Mouse (Mus musculus) spleen, adult 2 months (tissue): ENCODE data around the gene Flnb. TPM values are rescaled to one million over a fixed set of nuclear protein-coding genes. Genes with fewer than 3 reads are reported as not detected.

Experiments
- DNase-seq, 2 experiments: peaks; one replicate each; pipeline versions ENCODE4 v3.0.0 to v3.0.0-alpha.2; 2012 to 2021; ENCODE audit warnings: low spot score in 2 of 2, low read depth in 1 of 2
- H3K27ac ChIP-seq: fragments of 200-500 bp; 2 replicates; pipeline ENCODE4 v1.5.1; 2012; ENCODE audit warnings: low read length, inconsistent platforms; ENCODE audit not compliant: insufficient read depth
- H3K27me3 ChIP-seq: fragments of 200-500 bp; 2 replicates; pipeline ENCODE4 v1.6.1; 2012; ENCODE audit warnings: mild to moderate bottlenecking, moderate library complexity, low read length, inconsistent platforms; ENCODE audit not compliant: control insufficient read depth, insufficient read depth
- H3K36me3 ChIP-seq: fragments of 200-500 bp; 2 replicates; pipeline ENCODE4 v1.6.1; 2012; ENCODE audit warnings: mild to moderate bottlenecking, low read length, inconsistent platforms; ENCODE audit not compliant: control insufficient read depth, insufficient read depth
- H3K4me1 ChIP-seq: fragments of 200-500 bp; 2 replicates; pipeline ENCODE4 v1.6.1; 2011; ENCODE audit warnings: inconsistent platforms; ENCODE audit not compliant: control insufficient read depth, insufficient read depth, insufficient read length
- H3K4me3 ChIP-seq: fragments of 200-500 bp; 2 replicates; pipeline ENCODE4 v1.5.1; 2011; ENCODE audit warnings: mild to moderate bottlenecking, inconsistent platforms; ENCODE audit not compliant: insufficient read depth, insufficient read length; ENCODE audit errors: extremely low read depth
- CTCF ChIP-seq: fragments of 200-500 bp; IDR thresholded peaks from 2 replicates; pipeline ENCODE4 v1.5.1; 2011; ENCODE audit warnings: mild to moderate bottlenecking, inconsistent platforms; ENCODE audit not compliant: insufficient read depth, insufficient read length, insufficient replicate concordance; ENCODE audit errors: extremely low read depth
- POLR2A ChIP-seq: fragments of 200-500 bp; IDR thresholded peaks from 2 replicates; pipeline ENCODE4 v1.6.1; 2011; ENCODE audit warnings: low read depth, low read length, inconsistent platforms
- WGBS: fragments of 180-500 bp; shearing (Covaris S2); methylation state at CpG from one replicate; pipeline ENCODE4 v1.1.7; 2018; 5-methylcytosine and 5-hydroxymethylcytosine counted together
- polyA plus RNA-seq: library from polyadenylated mRNA; depleted of rRNA; stranded (reverse); fragments of >200 nt; gene quantifications from 2 replicates; pipeline ENCODE4 v1.2.3, GENCODE M21; 2012

Flnb gene
- polyA plus RNA-seq, 1 experiment, result 8.2 TPM

DNA sequence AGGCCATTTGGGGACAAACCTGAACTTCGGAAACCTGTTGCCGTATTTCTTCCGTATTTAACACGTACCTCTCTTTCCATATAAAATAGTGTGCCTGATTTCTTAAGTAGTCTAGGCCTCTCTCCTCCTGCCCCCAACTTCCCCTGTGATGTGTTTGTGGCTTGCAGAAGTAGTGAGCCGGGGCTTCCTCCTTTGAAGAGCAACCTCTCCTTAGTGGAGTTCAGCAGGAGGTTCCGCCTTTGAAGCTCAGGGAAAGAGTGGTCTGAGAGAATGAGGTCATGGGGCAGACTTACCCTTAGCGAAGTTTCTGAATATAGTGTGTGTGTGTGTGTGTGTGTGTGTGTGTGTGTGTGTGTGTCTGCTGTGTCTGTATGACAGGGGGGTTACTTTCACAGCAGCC is 96.1 kb downstream of the Flnb start:
- TF ChIP-seq POLR2A, result no peak
- 16% methylated on average over 7 of the region's 7 CpGs for WGBS
- Histone ChIP-seq H3K4me3 (no peak overlapping the region), H3K27ac (no peak overlapping the region), H3K27me3 (no peaks in the 10 kb centered on the region), H3K36me3 (peaks cover 1% of the 10 kb centered on the region; the same call in 1 of the 2 replicates), H3K4me1 (peaks cover 5% of the 10 kb centered on the region; the same call in 1 of the 2 replicates)
- DNase-seq, result peak; percentile 21 to 22

DNA sequence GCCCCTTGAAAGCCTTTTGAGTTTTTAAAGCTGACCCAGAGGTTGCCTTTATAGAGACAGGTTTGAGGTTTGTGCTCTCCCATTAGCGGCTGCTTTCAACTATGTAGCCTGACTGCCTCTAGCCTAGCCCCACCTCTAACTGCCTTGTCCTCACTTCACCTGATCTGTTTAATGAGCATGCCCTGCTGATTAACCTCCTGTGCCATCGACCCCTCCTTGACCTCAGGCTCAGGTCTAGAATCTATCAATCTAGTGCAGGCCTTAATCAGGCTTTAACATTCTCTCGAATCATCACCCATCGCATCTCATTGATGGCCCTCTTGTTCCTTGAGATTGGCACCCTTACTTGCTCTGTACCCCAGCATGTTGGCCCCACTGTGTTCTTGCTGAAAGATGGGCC is 96.7 kb downstream of the Flnb start:
- Histone ChIP-seq H3K36me3 (peaks cover 1% of the 10 kb centered on the region; the same call in 1 of the 2 replicates), H3K4me3 (no peak overlapping the region), H3K27ac (no peak overlapping the region), H3K27me3 (no peaks in the 10 kb centered on the region), H3K4me1 (peaks cover 5% of the 10 kb centered on the region; the same call in 1 of the 2 replicates)
- TF ChIP-seq CTCF, result no peak
- TF ChIP-seq POLR2A, result no peak
- WGBS, result 77% methylated on average over 4 of the region's 4 CpGs
- no peak for DNase-seq

DNA sequence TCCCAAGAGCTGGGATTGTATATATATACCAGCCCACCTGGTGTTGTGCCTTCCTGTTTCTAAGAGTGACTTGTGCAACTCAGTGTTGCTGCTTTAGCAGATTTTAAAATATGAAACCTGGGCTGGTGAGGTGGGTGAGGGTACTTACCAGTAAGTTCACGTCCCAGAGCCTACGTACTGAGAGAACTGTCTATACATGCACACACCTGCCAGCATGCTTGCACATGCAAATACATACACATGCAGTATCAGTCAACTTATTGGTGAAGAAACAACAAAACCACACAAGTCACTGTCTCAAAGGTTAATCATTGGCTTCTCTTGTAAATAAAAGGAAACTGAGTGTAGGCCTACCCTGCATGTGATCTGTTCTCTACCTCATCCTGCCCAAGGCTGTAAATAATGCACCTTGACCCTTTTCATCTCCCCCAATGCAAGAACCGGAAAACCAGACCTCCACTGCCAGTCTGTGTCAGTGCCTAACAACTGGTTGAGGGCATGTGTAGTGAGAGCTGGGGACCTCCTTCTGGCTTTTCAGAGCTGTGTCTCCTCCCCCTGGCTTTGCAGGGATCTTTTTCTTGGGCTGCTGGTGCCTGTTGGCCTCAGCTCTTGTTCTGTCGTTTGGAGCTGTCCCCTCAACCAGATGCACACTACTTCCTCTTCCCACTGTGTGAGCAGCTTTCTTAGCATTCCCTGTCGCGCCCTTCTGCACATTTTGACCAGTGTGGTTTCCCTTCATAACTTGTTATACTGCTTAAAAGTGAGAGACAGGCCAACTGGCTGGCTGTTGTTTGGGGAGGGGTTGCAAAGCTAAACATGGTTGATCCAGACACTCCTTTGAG is 100.6 kb downstream of the Flnb start:
- Histone ChIP-seq H3K27ac (no peak overlapping the region), H3K4me1 (peaks cover 5% of the 10 kb centered on the region; the same call in 1 of the 2 replicates), H3K4me3 (no peak overlapping the region), H3K27me3 (no peaks in the 10 kb centered on the region), H3K36me3 (peaks cover 3% of the 10 kb centered on the region; the same call in 1 of the 2 replicates)
- WGBS, result 45% methylated on average over 6 of the region's 6 CpGs
- DNase-seq, result no peak
- no peak for TF ChIP-seq CTCF
- no peak for TF ChIP-seq POLR2A

DNA sequence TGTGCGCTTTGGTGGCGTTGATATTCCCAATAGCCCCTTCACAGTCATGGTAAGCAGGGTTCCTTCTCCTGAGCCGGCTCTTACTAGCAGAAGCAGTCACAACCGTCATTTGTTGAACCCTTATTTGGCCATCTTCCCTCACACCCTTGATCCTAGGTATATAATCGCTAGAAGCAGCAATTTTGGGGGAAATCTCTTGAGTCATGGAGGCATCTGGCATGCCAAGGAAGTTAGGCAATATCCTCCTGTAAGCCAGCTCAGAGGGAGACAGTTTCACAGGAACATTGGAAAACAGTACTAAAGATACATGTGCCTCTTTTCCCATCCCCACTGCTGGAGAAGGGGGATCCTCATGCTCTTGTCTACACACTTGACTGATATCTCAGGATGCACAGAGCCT is 101.6 kb downstream of the Flnb start:
- peaks cover 5% of the 10 kb centered on the region; the same call in 1 of the 2 replicates for H3K4me1 ChIP-seq
- H3K36me3 ChIP-seq, result peaks cover 4% of the 10 kb centered on the region; the same call in 1 of the 2 replicates
- 76% methylated on average over 5 of the region's 5 CpGs for WGBS
- TF ChIP-seq POLR2A (no peak), CTCF (no peak)
- no peaks in the 10 kb centered on the region for H3K27me3 ChIP-seq
- no peak overlapping the region for H3K4me3 ChIP-seq
- H3K27ac ChIP-seq, result no peak overlapping the region
- DNase-seq, result no peak

DNA sequence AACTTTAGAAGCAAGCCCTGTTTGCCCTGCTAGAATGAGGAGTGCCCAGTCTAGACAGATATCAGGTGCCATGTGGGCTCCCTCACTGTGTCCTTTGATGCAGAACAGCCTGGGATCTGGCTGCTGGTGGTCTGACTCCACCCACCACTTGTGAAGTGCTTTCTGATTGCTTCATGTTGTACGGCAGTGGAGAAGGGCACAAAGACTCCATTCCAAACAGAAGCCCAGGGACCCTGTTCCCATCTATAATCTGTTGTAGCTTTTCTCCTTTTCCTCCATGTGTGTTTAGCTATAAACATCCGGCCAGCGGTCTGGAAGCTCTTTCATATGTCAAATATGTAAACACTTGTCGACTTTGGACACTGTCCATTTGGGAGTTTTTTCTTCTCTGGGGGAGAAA is 102.2 kb downstream of the Flnb start:
- Histone ChIP-seq H3K4me1 (peaks cover 5% of the 10 kb centered on the region; the same call in 1 of the 2 replicates), H3K36me3 (peaks cover 4% of the 10 kb centered on the region; the same call in 1 of the 2 replicates), H3K4me3 (no peak overlapping the region), H3K27me3 (no peaks in the 10 kb centered on the region), H3K27ac (no peak overlapping the region)
- WGBS, result 83% methylated on average over 4 of the region's 4 CpGs
- TF ChIP-seq POLR2A, result no peak
- TF ChIP-seq CTCF, result no peak
- no peak for DNase-seq

DNA sequence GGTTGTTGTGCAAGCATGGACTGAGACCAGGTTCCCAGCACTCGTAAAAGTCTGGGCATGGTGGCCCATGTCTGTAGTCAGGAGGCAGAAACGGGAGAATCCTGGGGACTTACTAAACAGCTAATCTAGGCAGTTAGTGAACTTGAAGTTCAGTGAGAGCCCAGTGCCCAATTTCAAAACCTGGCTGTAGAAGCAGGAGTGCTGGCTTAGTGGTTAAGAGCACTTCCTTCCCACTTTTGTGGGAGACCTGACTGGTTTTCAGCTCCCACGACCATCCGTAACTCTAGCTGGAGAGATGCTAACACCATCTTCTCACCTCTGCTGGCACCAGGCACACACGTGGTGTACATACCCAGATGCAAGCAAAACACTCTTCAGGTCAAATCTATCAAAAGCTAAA is 103.7 kb downstream of the Flnb start:
- Histone ChIP-seq H3K27ac (no peak overlapping the region), H3K27me3 (no peaks in the 10 kb centered on the region), H3K36me3 (peaks cover 6% of the 10 kb centered on the region; the same call in 1 of the 2 replicates), H3K4me1 (peaks cover 5% of the 10 kb centered on the region; the same call in 1 of the 2 replicates), H3K4me3 (no peak overlapping the region)
- DNase-seq, result no peak
- WGBS, result 30% methylated on average over 5 of the region's 5 CpGs
- TF ChIP-seq CTCF, result no peak
- TF ChIP-seq POLR2A, result no peak

DNA sequence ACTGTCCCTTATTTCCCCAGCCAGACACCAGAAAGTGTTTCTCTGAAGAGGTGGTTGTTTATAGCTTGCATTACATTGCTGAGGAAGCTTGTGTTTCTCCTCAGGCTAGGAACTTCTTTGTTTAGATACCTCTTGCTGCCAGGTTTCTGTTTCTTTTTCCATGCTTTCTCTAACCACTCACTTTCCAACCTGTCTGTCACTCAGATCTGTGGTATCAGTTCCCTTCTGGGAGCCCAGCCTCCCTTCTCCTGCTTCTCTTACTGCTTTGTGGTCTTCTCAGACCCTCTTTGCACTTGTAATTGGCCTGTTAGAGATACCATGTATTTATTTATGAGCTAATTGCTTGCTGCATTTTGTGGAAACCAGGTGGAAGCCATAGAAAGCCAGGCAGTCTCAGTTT is 105.9 kb downstream of the Flnb start:
- Histone ChIP-seq H3K4me3 (no peak overlapping the region), H3K36me3 (0 out of 2 replicates have a peak, but pooled peaks cover 4% of the 10 kb centered on the region), H3K27ac (no peak overlapping the region), H3K27me3 (no peaks in the 10 kb centered on the region), H3K4me1 (peaks cover 2% of the 10 kb centered on the region; the same call in 1 of the 2 replicates)
- DNase-seq, result no peak
- TF ChIP-seq POLR2A, result no peak
- TF ChIP-seq CTCF, result no peak
